Comparison of ENCODE assay signal across 22 mouse cellular contexts in the genomic region with DNA sequence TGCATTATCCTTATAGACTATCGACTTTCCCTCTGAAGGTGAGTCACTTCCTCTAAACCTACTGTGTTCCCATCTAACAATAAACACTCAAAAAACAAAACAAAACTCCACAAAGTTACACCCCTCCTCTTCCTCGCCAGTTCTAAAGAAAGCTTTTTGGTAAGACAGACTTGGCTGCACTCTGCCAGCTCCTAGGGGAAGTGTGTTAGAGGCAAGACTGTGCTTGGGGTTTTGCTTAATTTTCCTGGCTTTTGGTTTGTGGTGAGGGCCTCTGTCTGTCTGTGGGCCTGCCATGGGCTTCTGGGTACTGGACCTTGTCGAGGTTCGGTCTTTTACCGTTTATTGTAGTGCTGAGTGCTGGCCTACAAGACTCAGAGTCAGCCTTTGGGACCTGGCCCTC. TPM values are rescaled to one million over a fixed set of nuclear protein-coding genes. Genes with fewer than 3 reads are reported as not detected.
"Had no signal": no experiment of that assay in that cellular context is flagged by ENCODE, and none has a peak within 500 bp of the region (broad histone marks: within the 10 kb centered on the region; RNA-seq: fewer than 3 reads in every experiment).

No protein-coding gene starts in this region.

- H3K4me2 ChIP-seq: lung, embryonic 15.5 days; midbrain, embryonic 12.5 days; neural tube, embryonic 13.5 days; neural tube, embryonic 15.5 days had no signal

- H3K36me3 ChIP-seq: lung, embryonic 15.5 days; midbrain, embryonic 10.5 days; midbrain, embryonic 12.5 days; neural tube, embryonic 13.5 days; neural tube, embryonic 15.5 days had no signal

- H3K4me1 ChIP-seq: midbrain, embryonic 10.5 days; midbrain, embryonic 12.5 days; neural tube, embryonic 13.5 days; neural tube, embryonic 15.5 days had no signal

- ATAC-seq: lung, postnatal 0 days; midbrain, embryonic 16.5 days had no signal

- H3K4me3 ChIP-seq: lung, embryonic 15.5 days; midbrain, embryonic 10.5 days; midbrain, embryonic 12.5 days; myocyte; neural tube, embryonic 13.5 days; neural tube, embryonic 15.5 days had no signal

- H3K9ac ChIP-seq: lung, embryonic 15.5 days; midbrain, embryonic 12.5 days; neural tube, embryonic 13.5 days; neural tube, embryonic 15.5 days had no signal

- H3K27ac ChIP-seq: lung, embryonic 15.5 days; macrophage; midbrain, embryonic 10.5 days; midbrain, embryonic 12.5 days; neural tube, embryonic 13.5 days; neural tube, embryonic 15.5 days had no signal

- DNase-seq: lung, adult 2 months; lung, postnatal 14 days; lung, postnatal 36 days; midbrain, embryonic 14.5 days; retina, postnatal 1 day; right cerebral cortex, adult 18-20 months; right cerebral cortex, postnatal 25 days; right cerebral cortex, postnatal 4 days; spleen, adult 18-20 months; thymus, adult 18-20 months; thymus, postnatal 14 days; thymus, postnatal 36 days had no signal

- H3K27me3 ChIP-seq: lung, embryonic 15.5 days; midbrain, embryonic 12.5 days; neural tube, embryonic 13.5 days; neural tube, embryonic 15.5 days had no signal

- H3K9me3 ChIP-seq: lung, embryonic 15.5 days; midbrain, embryonic 10.5 days; midbrain, embryonic 12.5 days; neural tube, embryonic 13.5 days; neural tube, embryonic 15.5 days had no signal

RNA-seq across cellular contexts. Expression of a gene that starts 5.6 kb away (rescaled TPM):
- polyA plus RNA-seq: macrophage; midbrain, embryonic 10.5 days; myocyte; neural tube, embryonic 11.5 days had no signal

RNA-seq across cellular contexts. Expression of a gene that starts 8.9 kb away (rescaled TPM):
- polyA plus RNA-seq: midbrain, embryonic 10.5 days; midbrain, embryonic 12.5 days; midbrain, embryonic 16.5 days; myocyte; neural tube, embryonic 13.5 days had no signal

RNA-seq across cellular contexts. Expression of a gene that starts 53.0 kb away (rescaled TPM):
- polyA plus RNA-seq: macrophage; myocyte; neural tube, embryonic 11.5 days had no signal
